18 mouse cellular contexts compared by ENCODE assay signal in genomic region chr2:10919955-10920354, GRCm38 (mm10).
DNase-seq lines count a peak whose midpoint lies in the region; ATAC-seq and TF ChIP-seq lines count a peak whose summit lies in the region.
"Had no signal": no experiment of that assay in that cellular context is flagged by ENCODE, and none has a peak within 500 bp of the region (broad histone marks: within the 10 kb centered on the region; RNA-seq: fewer than 3 reads in every experiment).

No protein-coding gene starts in this region.

- no peak for ATAC-seq in CD4-positive, CD25-positive, alpha-beta regulatory T cell, adult 4 months
- ATAC-seq in megakaryocyte progenitor cell, adult 5-6 weeks (replicated peaks; ENCODE audit: poor library complexity) = no peak

- H3K27ac ChIP-seq in layer of hippocampus, adult 2 months = no peak overlapping the region
- H3K27ac ChIP-seq: embryonic facial prominence, embryonic 12.5 days; hindbrain, embryonic 12.5 days; liver, embryonic 14.5 days; macrophage; neural tube, embryonic 15.5 days had no signal

- peak; percentile 63 for TF ChIP-seq CTCF in layer of hippocampus, adult 2 months (conservative IDR thresholded peaks at IDR 0.05)

- peak; percentile 9 for DNase-seq in CD4-positive, CD25-positive, alpha-beta regulatory T cell, adult 2 months (ENCODE audit: low read depth, low spot score)
- no peak for DNase-seq in layer of hippocampus, adult 2 months (ENCODE audit: low spot score in 2 of 2)
- no peak for DNase-seq in layer of hippocampus, adult 18-20 months (ENCODE audit: low spot score in 2 of 2)
- DNase-seq in thymus, postnatal 0 days (ENCODE audit: low spot score) = peak; percentile 15
- no peak for DNase-seq in thymus, adult 18-20 months
- DNase-seq in cerebellum, postnatal 25 days = no peak
- DNase-seq: cerebellum, adult 11-12 months; kidney, adult 18-20 months; kidney, postnatal 25 days; right cerebral cortex, adult 18-20 months; thymus, postnatal 14 days had no signal

- no peak overlapping the region for H3K4me3 ChIP-seq in layer of hippocampus, adult 2 months
- H3K4me3 ChIP-seq: embryonic facial prominence, embryonic 12.5 days; hindbrain, embryonic 12.5 days; neural tube, embryonic 15.5 days had no signal

Comparison
In these comparisons a context has a peak if more than half of its experiments do, and no peak if none do; other contexts are left out.
1. DNase-seq: peak in CD4-positive, CD25-positive, alpha-beta regulatory T cell, adult 2 months (single experiment) and thymus, postnatal 0 days (single experiment); none in layer of hippocampus, adult 2 months (0 of 2), layer of hippocampus, adult 18-20 months (0 of 2), thymus, adult 18-20 months (0 of 2) and cerebellum, postnatal 25 days (0 of 2).